1 mouse cellular context compared by ENCODE assay signal in the genomic region with DNA sequence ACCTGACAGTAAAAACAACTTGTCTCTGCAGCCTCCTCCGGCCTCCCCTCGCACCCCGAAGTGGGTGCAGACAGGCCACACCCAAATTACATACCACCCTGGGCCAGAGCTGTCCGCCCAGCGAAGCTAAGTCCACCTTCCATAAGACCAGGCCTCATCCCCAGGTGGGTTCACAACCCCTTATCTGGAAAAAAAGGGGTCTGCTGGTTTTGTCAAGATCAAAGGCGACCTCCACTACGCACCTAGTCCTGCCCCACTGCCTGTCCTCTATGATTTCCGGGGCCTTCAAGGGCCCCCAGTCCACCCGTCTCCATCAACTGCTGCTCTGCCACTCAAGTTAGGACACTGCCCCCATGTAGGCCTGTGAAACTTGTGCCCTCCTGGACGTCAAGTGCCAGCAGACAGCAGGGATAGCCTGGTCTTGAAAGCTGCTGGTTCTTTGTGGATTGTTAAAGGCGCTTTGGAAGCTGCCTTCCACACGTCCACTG.
TF ChIP-seq lines count a peak whose summit lies in the region.

No protein-coding gene starts in this region.

TF ChIP-seq in MEL, 35 proteins besides CTCF, POLR2A, EP300 and RAD21:
- TF ChIP-seq MAX (IDR thresholded peaks at IDR 0.05; ENCODE audit: low read length): no peak
- 0 out of 2 replicates have a peak, but pooled peaks have one; percentile 45 for TF ChIP-seq CHD1 (IDR thresholded peaks at IDR 0.05; ENCODE audit: low read depth, low read length)
- no peak for TF ChIP-seq USF2 (IDR thresholded peaks at IDR 0.05; ENCODE audit: borderline replicate concordance in 1 of 2, insufficient read depth in 1 of 2, low read depth in 1 of 2, low read length in 2 of 2)
- no peak for TF ChIP-seq NELFE (IDR thresholded peaks at IDR 0.05; ENCODE audit: low read depth, low read length)
- TF ChIP-seq ZC3H11A (IDR thresholded peaks at IDR 0.05; ENCODE audit: low read depth, low read length): no peak
- TF ChIP-seq SMC3 (IDR thresholded peaks at IDR 0.05; ENCODE audit: low read depth, low read length): peak; percentile 9; the same call in 1 of the 2 replicates
- TF ChIP-seq NRF1 (IDR thresholded peaks at IDR 0.05; ENCODE audit: insufficient read depth, low read depth, low read length, poor library complexity, severe bottlenecking): no peak
- TF ChIP-seq MYB (IDR thresholded peaks at IDR 0.05; ENCODE audit: low read depth, low read length): peak; percentile 64; the same call in 1 of the 2 replicates
- TF ChIP-seq TAL1 (IDR thresholded peaks at IDR 0.05; ENCODE audit: low read length): no peak
